Mouse (Mus musculus) myocyte (in vitro differentiated cells): ENCODE results near the gene Insrr. TPM values are rescaled to one million over a fixed set of nuclear protein-coding genes. Genes with fewer than 3 reads are reported as not detected.
"Not testable (repeated sequence)": the region's sequence is repeated elsewhere in the genome, so short reads cannot be mapped to it uniquely, and the experiment has no call there.

Experiments used
- H3K27me3 ChIP-seq: one replicate; pipeline ENCODE4 v1.6.1; 2011; ENCODE audit not compliant: control insufficient read depth, insufficient read depth, insufficient read length
- H3K36me3 ChIP-seq: one replicate; pipeline ENCODE4 v1.6.1; 2011; ENCODE audit not compliant: control insufficient read depth, insufficient read depth
- H3K4me2 ChIP-seq: one replicate; pipeline ENCODE4 v1.6.1; 2011; ENCODE audit warnings: low read depth, control low read depth
- H3K4me3 ChIP-seq: one replicate; pipeline ENCODE4 v1.5.1; 2011; ENCODE audit warnings: mild to moderate bottlenecking, control low read depth, moderate library complexity
- H3K79me2 ChIP-seq: one replicate; pipeline ENCODE4 v1.6.1; 2011; ENCODE audit not compliant: control insufficient read depth, insufficient read depth
- H3ac ChIP-seq: one replicate; pipeline ENCODE4 v1.6.1; 2011; ENCODE audit not compliant: control insufficient read depth, insufficient read length
- CEBPB ChIP-seq: IDR thresholded peaks from 2 replicates; pipeline ENCODE4 v1.6.1; 2011; ENCODE audit warnings: mild to moderate bottlenecking, moderate library complexity; ENCODE audit not compliant: poor library complexity, insufficient read depth, severe bottlenecking
- E2F4 ChIP-seq: IDR thresholded peaks from one replicate; pipeline ENCODE4 v1.6.1; 2011; ENCODE audit warnings: mild to moderate bottlenecking, control low read depth, moderate library complexity; ENCODE audit not compliant: insufficient read depth
- MAX ChIP-seq: IDR thresholded peaks from one replicate; pipeline ENCODE4 v1.6.1; 2011; ENCODE audit warnings: low read depth, mild to moderate bottlenecking, control low read depth
- MYOD1 ChIP-seq, 3 experiments: IDR thresholded peaks; one replicate each; pipeline ENCODE4 v1.6.1; 2011; ENCODE audit warnings: control low read depth in 2 of 3, low read depth in 2 of 3, mild to moderate bottlenecking in 2 of 3, moderate library complexity in 1 of 3; ENCODE audit not compliant: insufficient read length in 2 of 3, control insufficient read depth in 1 of 3
- MYOG ChIP-seq, 3 experiments: IDR thresholded peaks; one replicate each; pipeline ENCODE4 v1.6.1; 2011; ENCODE audit warnings: control low read depth in 2 of 3, low read depth in 2 of 3, mild to moderate bottlenecking in 2 of 3; ENCODE audit not compliant: insufficient read length in 2 of 3, control insufficient read depth in 1 of 3, insufficient read depth in 1 of 3
- POLR2A ChIP-seq: IDR thresholded peaks from one replicate; pipeline ENCODE4 v1.6.1; 2011; ENCODE audit warnings: low read depth, mild to moderate bottlenecking, control low read depth, moderate library complexity; ENCODE audit not compliant: insufficient read length
- POLR2AphosphoS2 ChIP-seq: IDR thresholded peaks from one replicate; pipeline ENCODE4 v1.6.1; 2011; ENCODE audit warnings: low read depth, control low read depth; ENCODE audit not compliant: insufficient read length
- REST ChIP-seq: IDR thresholded peaks from one replicate; pipeline ENCODE4 v1.6.1; 2011; ENCODE audit warnings: mild to moderate bottlenecking, control low read depth, moderate library complexity; ENCODE audit not compliant: insufficient read depth, insufficient read length
- SRF ChIP-seq: IDR thresholded peaks from one replicate; pipeline ENCODE4 v1.6.1; 2011; ENCODE audit warnings: low read depth; ENCODE audit not compliant: control insufficient read depth, insufficient read length
- TCF12 ChIP-seq: IDR thresholded peaks from one replicate; pipeline ENCODE4 v1.6.1; 2011; ENCODE audit warnings: mild to moderate bottlenecking, control low read depth; ENCODE audit not compliant: poor library complexity, insufficient read depth, severe bottlenecking
- TCF3 ChIP-seq: IDR thresholded peaks from one replicate; pipeline ENCODE4 v1.6.1; 2011; ENCODE audit warnings: low read depth, control low read depth; ENCODE audit not compliant: insufficient read length
- USF1 ChIP-seq: IDR thresholded peaks from one replicate; pipeline ENCODE4 v1.6.1; 2011; ENCODE audit warnings: low read depth, mild to moderate bottlenecking, control low read depth, moderate library complexity
- polyA plus RNA-seq: library from polyadenylated mRNA; unstranded; fragments of >200 nt; fragmentation: generic; extraction: Trizol; gene quantifications from one replicate; pipeline ENCODE4 v1.2.1, GENCODE M21; 2012; ENCODE audit warnings: missing spikeins

Gene Insrr
- polyA plus RNA-seq, 1 experiment: not detected

DNA sequence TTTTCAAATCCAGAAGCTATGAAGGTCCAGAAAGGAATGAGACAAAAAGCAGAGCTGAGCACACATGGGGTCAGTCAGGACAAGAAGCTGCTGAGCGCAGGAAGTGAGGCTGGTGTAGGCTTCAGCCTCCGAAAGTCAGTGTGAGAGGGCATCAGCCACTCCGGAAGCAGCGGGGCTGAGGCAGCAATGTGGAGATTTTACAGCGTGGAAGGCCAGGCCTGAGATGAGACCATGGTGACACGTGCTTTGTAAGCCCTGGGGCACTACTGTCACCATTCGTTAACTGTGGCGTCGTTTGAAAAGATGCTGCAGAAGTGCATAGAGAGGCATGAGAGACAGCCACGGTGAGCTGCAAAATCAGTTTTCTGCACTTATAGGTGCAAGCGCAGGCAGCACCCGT is 21.5 kb downstream of the Insrr start:
- Histone ChIP-seq H3ac (no peak overlapping the region), H3K4me3 (no peak overlapping the region), H3K27me3 (peaks cover 64% of the 10 kb centered on the region), H3K79me2 (no peaks in the 10 kb centered on the region), H3K36me3 (no peaks in the 10 kb centered on the region), H3K4me2 (no peak overlapping the region)
- TF ChIP-seq POLR2AphosphoS2: no peak
- no peak for TF ChIP-seq USF1
- no peak for TF ChIP-seq MYOD1 (IDR thresholded peaks at IDR 0.05; ENCODE audit: control insufficient read depth in 1 of 3, insufficient read length in 2 of 3, low read depth in 2 of 3)
- TF ChIP-seq REST: no peak

- H3K79me2 ChIP-seq, H3K4me2 ChIP-seq, H3K4me3 ChIP-seq, H3K36me3 ChIP-seq, H3ac ChIP-seq: not testable (repeated sequence)
- H3K27me3 ChIP-seq: peaks cover 33% of the 10 kb centered on the region
Measured at GRCm38 (mm10) chr3:87824206-87824605, 27.5 kb downstream of the Insrr start, which contains the start of gene Pear1. Pear1 (minus strand) TSS chr3:87824306.

GRCm38 (mm10) chr3:87828435-87828834 is 31.7 kb downstream of the Insrr start:
- no peak overlapping the region for H3K4me3 ChIP-seq
- no peak overlapping the region for H3ac ChIP-seq
- H3K4me2 ChIP-seq: no peak overlapping the region
- peaks cover 23% of the 10 kb centered on the region for H3K27me3 ChIP-seq
- no peaks in the 10 kb centered on the region for H3K79me2 ChIP-seq
- no peaks in the 10 kb centered on the region for H3K36me3 ChIP-seq
- no peak for TF ChIP-seq REST
- TF ChIP-seq MAX: no peak
- no peak for TF ChIP-seq E2F4
- no peak for TF ChIP-seq TCF12
- no peak for TF ChIP-seq TCF3
- no peak for TF ChIP-seq CEBPB
- TF ChIP-seq POLR2AphosphoS2: no peak
- no peak for TF ChIP-seq MYOD1 (IDR thresholded peaks at IDR 0.05; ENCODE audit: control insufficient read depth in 1 of 3, insufficient read length in 2 of 3, low read depth in 2 of 3)
- TF ChIP-seq POLR2A: no peak
- TF ChIP-seq USF1: no peak

- H3K4me3 ChIP-seq: no peak overlapping the region
- no peak overlapping the region for H3K4me2 ChIP-seq
- H3ac ChIP-seq: no peak overlapping the region
- TF ChIP-seq TCF3 (no peak), E2F4 (no peak), POLR2AphosphoS2 (no peak), MYOG (IDR thresholded peaks at IDR 0.05; ENCODE audit: control insufficient read depth in 1 of 3, insufficient read depth in 1 of 3, insufficient read length in 2 of 3, low read depth in 2 of 3) (no peak), TCF12 (no peak), MAX (no peak), REST (no peak), MYOD1 (IDR thresholded peaks at IDR 0.05; ENCODE audit: control insufficient read depth in 1 of 3, insufficient read length in 2 of 3, low read depth in 2 of 3) (no peak), SRF (no peak), POLR2A (no peak), CEBPB (no peak), USF1 (no peak)
- no peaks in the 10 kb centered on the region for H3K36me3 ChIP-seq
- no peaks in the 10 kb centered on the region for H3K79me2 ChIP-seq
- H3K27me3 ChIP-seq: peaks cover 20% of the 10 kb centered on the region
Measured at GRCm38 (mm10) chr3:87829025-87829424, 32.3 kb downstream of the Insrr start.

- H3K79me2 ChIP-seq: no peaks in the 10 kb centered on the region
- H3ac ChIP-seq: no peak overlapping the region
- H3K4me2 ChIP-seq: no peak overlapping the region
- peaks cover 13% of the 10 kb centered on the region for H3K27me3 ChIP-seq
- no peak for TF ChIP-seq MYOD1 (IDR thresholded peaks at IDR 0.05; ENCODE audit: control insufficient read depth in 1 of 3, insufficient read length in 2 of 3, low read depth in 2 of 3)
- TF ChIP-seq TCF3: no peak
- TF ChIP-seq REST: no peak
- no peak for TF ChIP-seq POLR2AphosphoS2
- TF ChIP-seq E2F4: no peak
- TF ChIP-seq CEBPB: no peak
- H3K36me3 ChIP-seq: no peaks in the 10 kb centered on the region
- no peak overlapping the region for H3K4me3 ChIP-seq
Measured at GRCm38 (mm10) chr3:87832109-87832859, 35.5 kb downstream of the Insrr start.
